Mouse (Mus musculus) urinary bladder, postnatal 14 days (tissue): ENCODE measurements at regions not wholly inside any gene's neighbourhood (a gene's known extent, or its start where the extent isn't known, plus 50 kb on each side); places are given as distances from the start of the nearest gene placed in this dataset.

Experiments
- DNase-seq: peaks from one replicate; pipeline ENCODE4 v3.0.0; 2021; ENCODE audit warnings: low spot score

- no peak for DNase-seq
Measured at GRCm38 (mm10) chr11:89932231-89932865, 70.3 kb downstream of the Pctp start.

GRCm38 (mm10) chr11:89929115-89929988, 73.3 kb downstream of the Pctp start:
- DNase-seq, result no peak

- no peak for DNase-seq
Measured at GRCm38 (mm10) chr11:89927483-89928156, 75.1 kb downstream of the Pctp start.

- DNase-seq, result no peak
Measured at GRCm38 (mm10) chr11:89922551-89922950, 80.1 kb downstream of the Pctp start.

- peak; percentile 66 for DNase-seq
Measured at GRCm38 (mm10) chr11:89921146-89921545, 81.5 kb downstream of the Pctp start.

GRCm38 (mm10) chr11:89915795-89916194, 86.9 kb downstream of the Pctp start:
- DNase-seq, result no peak

- no peak for DNase-seq
Measured at GRCm38 (mm10) chr11:89914577-89914976, 88.1 kb downstream of the Pctp start.

- DNase-seq, result no peak
Measured at GRCm38 (mm10) chr11:89901241-89901740, 101.4 kb downstream of the Pctp start.

- no peak for DNase-seq
Measured at GRCm38 (mm10) chr11:89898516-89898915, 104.2 kb downstream of the Pctp start.

GRCm38 (mm10) chr11:89896854-89897253, 105.8 kb downstream of the Pctp start:
- DNase-seq, result no peak

- no peak for DNase-seq
Measured at GRCm38 (mm10) chr11:89871587-89871986, 94.1 kb upstream of the Ankfn1 start.

- no peak for DNase-seq
Measured at GRCm38 (mm10) chr11:89867575-89867974, 90.1 kb upstream of the Ankfn1 start.

- DNase-seq, result no peak
Measured at GRCm38 (mm10) chr11:89856184-89856769, 78.8 kb upstream of the Ankfn1 start.

- no peak for DNase-seq
Measured at GRCm38 (mm10) chr11:89841853-89842252, 64.4 kb upstream of the Ankfn1 start.

GRCm38 (mm10) chr11:89839671-89840327, 62.3 kb upstream of the Ankfn1 start:
- DNase-seq, result peak; percentile 46

GRCm38 (mm10) chr11:89837995-89838394, 60.5 kb upstream of the Ankfn1 start:
- no peak for DNase-seq

- no peak for DNase-seq
Measured at GRCm38 (mm10) chr11:89836897-89837296, 59.4 kb upstream of the Ankfn1 start.

GRCm38 (mm10) chr11:89834068-89834467, 56.6 kb upstream of the Ankfn1 start:
- DNase-seq, result no peak

GRCm38 (mm10) chr11:89831577-89832110, 54.2 kb upstream of the Ankfn1 start:
- no peak for DNase-seq
